Mouse (Mus musculus) kidney, adult 2 months (tissue): ENCODE measurements around the gene Bcas3. TPM values are rescaled to one million over a fixed set of nuclear protein-coding genes. Genes with fewer than 3 reads are reported as not detected.

Source experiments
- DNase-seq: peaks from one replicate; pipeline ENCODE4 v3.0.0; 2021
- H3K27ac ChIP-seq: fragments of 200-500 bp; 2 replicates; pipeline ENCODE4 v1.5.1; 2012; ENCODE audit warnings: low read depth, low read length, control low read depth, inconsistent platforms; ENCODE audit not compliant: insufficient read depth
- H3K27me3 ChIP-seq: fragments of 200-500 bp; replicated peaks from 2 replicates; pipeline ENCODE4 v1.6.1; 2012; ENCODE audit warnings: mild to moderate bottlenecking, moderate library complexity, low read length, inconsistent platforms; ENCODE audit not compliant: control insufficient read depth, insufficient read depth
- H3K36me3 ChIP-seq: fragments of 200-500 bp; 2 replicates; pipeline ENCODE4 v1.6.1; 2012; ENCODE audit warnings: mild to moderate bottlenecking, moderate library complexity, low read length, inconsistent platforms; ENCODE audit not compliant: control insufficient read depth, insufficient read depth
- H3K4me1 ChIP-seq: fragments of 200-500 bp; 2 replicates; pipeline ENCODE4 v1.6.1; 2011; ENCODE audit warnings: low read length; ENCODE audit not compliant: control insufficient read depth, insufficient read depth
- H3K4me3 ChIP-seq: fragments of 200-500 bp; 2 replicates; pipeline ENCODE4 v1.5.1; 2011; ENCODE audit warnings: mild to moderate bottlenecking, low read depth, low read length, control low read depth; ENCODE audit not compliant: insufficient read depth
- CTCF ChIP-seq: fragments of 200-500 bp; conservative IDR thresholded peaks from 2 replicates; pipeline ENCODE4 v1.5.1; 2011; ENCODE audit warnings: low read depth, mild to moderate bottlenecking, control low read depth, low read length, moderate library complexity, mixed read lengths; ENCODE audit not compliant: insufficient read depth, insufficient read length
- POLR2A ChIP-seq: fragments of 200-500 bp; IDR thresholded peaks from one replicate; pipeline ENCODE4 v1.6.1; 2011; ENCODE audit warnings: low read depth, low read length, control low read depth
- WGBS: fragments of 180-500 bp; shearing (Covaris S2); methylation state at CpG from one replicate; pipeline ENCODE4 v1.1.7; 2018; 5-methylcytosine and 5-hydroxymethylcytosine counted together
- polyA plus RNA-seq: library from polyadenylated mRNA; depleted of rRNA; stranded (reverse); fragments of >200 nt; gene quantifications from 2 replicates; pipeline ENCODE4 v1.2.3, GENCODE M21; 2012

Bcas3 gene
- polyA plus RNA-seq, 1 experiment: 47.3 TPM

- H3K27ac ChIP-seq: peak overlapping the region; percentile 24; the same call in 1 of the 2 replicates
- H3K4me1 ChIP-seq: peaks cover 11% of the 10 kb centered on the region; the same call in 1 of the 2 replicates
- no peak overlapping the region for H3K4me3 ChIP-seq
- no peaks in the 10 kb centered on the region for H3K27me3 ChIP-seq
- DNase-seq: no peak
- TF ChIP-seq POLR2A (no peak), CTCF (no peak)
- 62% methylated on average over 12 of the region's 12 CpGs for WGBS
- H3K36me3 ChIP-seq: no peaks in the 10 kb centered on the region
Measured at GRCm38 (mm10) chr11:85644027-85644747, 291.2 kb downstream of the Bcas3 start.

GRCm38 (mm10) chr11:85644748-85645060 is 291.7 kb downstream of the Bcas3 start:
- H3K27me3 ChIP-seq: no peaks in the 10 kb centered on the region
- no peak for DNase-seq
- H3K36me3 ChIP-seq: no peaks in the 10 kb centered on the region
- TF ChIP-seq CTCF (no peak), POLR2A (no peak)
- no peak overlapping the region for H3K4me3 ChIP-seq
- peak overlapping the region; percentile 24; the same call in 1 of the 2 replicates for H3K27ac ChIP-seq
- H3K4me1 ChIP-seq: peaks cover 15% of the 10 kb centered on the region; the same call in 1 of the 2 replicates
- WGBS: 57% methylated on average over 6 of the region's 6 CpGs

- 67% methylated on average over 7 of the region's 7 CpGs for WGBS
- peaks cover 11% of the 10 kb centered on the region; the same call in 1 of the 2 replicates for H3K4me1 ChIP-seq
Measured at GRCm38 (mm10) chr11:85645152-85645835, 292.3 kb downstream of the Bcas3 start.

GRCm38 (mm10) chr11:85648893-85649292 is 295.9 kb downstream of the Bcas3 start:
- Histone ChIP-seq H3K4me3 (no peak overlapping the region), H3K4me1 (peaks cover 11% of the 10 kb centered on the region; the same call in 1 of the 2 replicates), H3K27ac (no peak overlapping the region), H3K27me3 (no peaks in the 10 kb centered on the region), H3K36me3 (no peaks in the 10 kb centered on the region)
- TF ChIP-seq POLR2A: no peak
- TF ChIP-seq CTCF: no peak
- WGBS: 34% methylated on average over 3 of the region's 3 CpGs
- no peak for DNase-seq

More at GRCm38 (mm10) chr11:85645152-85645835, 292.3 kb downstream of the Bcas3 start:
- DNase-seq: peak; percentile 75
- Histone ChIP-seq H3K27ac (peak overlapping the region; percentile 65), H3K4me3 (no peak overlapping the region), H3K27me3 (no peaks in the 10 kb centered on the region), H3K36me3 (no peaks in the 10 kb centered on the region)
- TF ChIP-seq POLR2A: no peak
- no peak for TF ChIP-seq CTCF

- H3K4me3 ChIP-seq: no peak overlapping the region
- DNase-seq: peak; percentile 56
- H3K27ac ChIP-seq: no peak overlapping the region
- WGBS: 48% methylated on average over 9 of the region's 9 CpGs
- no peak for TF ChIP-seq POLR2A
- TF ChIP-seq CTCF: no peak
- no peaks in the 10 kb centered on the region for H3K36me3 ChIP-seq
- peaks cover 11% of the 10 kb centered on the region; the same call in 1 of the 2 replicates for H3K4me1 ChIP-seq
- no peaks in the 10 kb centered on the region for H3K27me3 ChIP-seq
Measured at GRCm38 (mm10) chr11:85649373-85649772, 296.4 kb downstream of the Bcas3 start.

- Histone ChIP-seq H3K36me3 (no peaks in the 10 kb centered on the region), H3K27ac (no peak overlapping the region), H3K4me3 (no peak overlapping the region), H3K27me3 (no peaks in the 10 kb centered on the region), H3K4me1 (0 out of 2 replicates have a peak, but pooled peaks cover 12% of the 10 kb centered on the region)
- no peak for DNase-seq
- no peak for TF ChIP-seq CTCF
- no peak for TF ChIP-seq POLR2A
- WGBS: 76% methylated on average over 4 of the region's 4 CpGs
Measured at GRCm38 (mm10) chr11:85657471-85657870, 304.5 kb downstream of the Bcas3 start.

- H3K36me3 ChIP-seq: no peaks in the 10 kb centered on the region
- TF ChIP-seq CTCF (no peak), POLR2A (no peak)
- H3K27me3 ChIP-seq: no peaks in the 10 kb centered on the region
- DNase-seq: no peak
- no peak overlapping the region for H3K4me3 ChIP-seq
- 0 out of 2 replicates have a peak, but pooled peaks cover 16% of the 10 kb centered on the region for H3K4me1 ChIP-seq
- 83% methylated on average over 4 of the region's 4 CpGs for WGBS
- no peak overlapping the region for H3K27ac ChIP-seq
Measured at GRCm38 (mm10) chr11:85660304-85660703, 307.3 kb downstream of the Bcas3 start.
